Mouse (Mus musculus) forebrain, embryonic 14.5 days (tissue): ENCODE measurements around the gene Pabpn1l. TPM values are rescaled to one million over a fixed set of nuclear protein-coding genes. Genes with fewer than 3 reads are reported as not detected.
A peak's percentile ranks its signal among the peaks of the same experiment; 100 is the strongest.

ENCODE experiments used
- ATAC-seq: fragments of 200-750 bp; cut with Nextera tagmentation; 2 replicates; pipeline ENCODE4 v1.8.0; 2017; ENCODE audit warnings: mild to moderate bottlenecking, moderate library complexity
- DNase-seq: peaks from one replicate; pipeline ENCODE4 v3.0.0-alpha.2; 2015; ENCODE audit warnings: low spot score
- H3K27ac ChIP-seq: fragments of 300-500 bp; sonication (generic); 2 replicates; pipeline ENCODE4 v1.5.1; 2014; ENCODE audit warnings: low read depth, mild to moderate bottlenecking, control low read depth, low read length, moderate library complexity
- H3K27me3 ChIP-seq: fragments of 300-500 bp; sonication (generic); replicated peaks from 2 replicates; pipeline ENCODE4 v1.6.1; 2014; ENCODE audit warnings: low read length, control low read depth, mixed read lengths; ENCODE audit not compliant: control insufficient read depth, insufficient read depth
- H3K36me3 ChIP-seq: fragments of 300-500 bp; sonication (generic); 2 replicates; pipeline ENCODE4 v1.6.1; 2014; ENCODE audit warnings: low read length, control low read depth; ENCODE audit not compliant: control insufficient read depth, insufficient read depth
- H3K4me1 ChIP-seq: fragments of 300-500 bp; sonication (generic); 2 replicates; pipeline ENCODE4 v1.6.1; 2014; ENCODE audit warnings: antibody characterized with exemption, low read length, control low read depth; ENCODE audit not compliant: control insufficient read depth, insufficient read depth
- H3K4me2 ChIP-seq: fragments of 300-500 bp; sonication (generic); 2 replicates; pipeline ENCODE4 v1.6.1; 2014; ENCODE audit warnings: mild to moderate bottlenecking, control low read depth, low read length
- H3K4me3 ChIP-seq: fragments of 300-500 bp; sonication (generic); 2 replicates; pipeline ENCODE4 v1.5.1; 2014; ENCODE audit warnings: low read depth, low read length, control low read depth
- H3K9ac ChIP-seq: fragments of 300-500 bp; sonication (generic); 2 replicates; pipeline ENCODE4 v1.6.1; 2014; ENCODE audit warnings: mild to moderate bottlenecking, low read length, control low read depth, moderate library complexity
- H3K9me3 ChIP-seq: fragments of 300-500 bp; sonication (generic); replicated peaks from 2 replicates; pipeline ENCODE4 v1.6.1; 2016; ENCODE audit warnings: low read length, control low read depth, mixed read lengths; ENCODE audit not compliant: control insufficient read depth
- WGBS: fragments of 180-500 bp; shearing (Covaris S2); extraction: QIAGEN DNeasy Blood & Tissue Kit; methylation state at CpG from one replicate; pipeline ENCODE4 v1.1.7; 2014; 5-methylcytosine and 5-hydroxymethylcytosine counted together
- polyA plus RNA-seq: library from polyadenylated mRNA; unstranded; fragments of >200 nt; fragmentation: Nextera tagmentation; extraction: Ambion mirVana; gene quantifications from 2 replicates; pipeline ENCODE4 v1.2.1, GENCODE M21; 2014

Pabpn1l gene
- polyA plus RNA-seq, 1 experiment from 2014 or later = not detected

- Histone ChIP-seq H3K9me3 (no peaks in the 10 kb centered on the region), H3K27me3 (no peaks in the 10 kb centered on the region; the same call in 1 of the 2 replicates), H3K4me2 (no peak overlapping the region), H3K27ac (peak overlapping the region; percentile 69), H3K4me3 (no peak overlapping the region), H3K36me3 (no peaks in the 10 kb centered on the region), H3K9ac (no peak overlapping the region), H3K4me1 (peaks cover 44% of the 10 kb centered on the region)
- ATAC-seq (peak; percentile 57), DNase-seq (no peak)
- 42% methylated on average over 8 of the region's 8 CpGs for WGBS
Measured at GRCm38 (mm10) chr8:122665221-122665620, 42.7 kb upstream of the Pabpn1l start.

DNA sequence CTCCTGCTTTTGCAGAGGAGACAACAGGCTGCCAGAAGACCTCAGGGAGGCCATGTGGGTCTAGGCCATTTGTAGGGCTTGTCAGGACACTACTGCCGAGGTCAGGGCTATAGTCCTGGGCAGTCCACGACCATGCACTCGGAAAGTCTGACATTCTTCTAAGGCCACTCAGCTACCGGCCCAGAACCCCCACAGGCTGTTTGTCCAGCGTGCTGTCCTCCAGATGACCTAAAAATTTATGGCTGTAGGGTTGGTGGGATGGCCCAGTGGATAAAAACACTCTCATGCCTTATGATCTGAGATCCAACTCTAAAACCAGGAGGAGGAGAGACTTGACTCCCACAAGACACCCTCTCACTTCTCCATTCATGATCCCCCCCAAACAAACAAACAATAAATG lies 41.1 kb upstream of the Pabpn1l start:
- no peak for DNase-seq
- no peak overlapping the region for H3K4me2 ChIP-seq
- WGBS = 84% methylated on average over 5 of the region's 5 CpGs
- no peaks in the 10 kb centered on the region for H3K9me3 ChIP-seq
- no peaks in the 10 kb centered on the region for H3K36me3 ChIP-seq
- H3K4me3 ChIP-seq = no peak overlapping the region
- no peak overlapping the region for H3K27ac ChIP-seq
- H3K4me1 ChIP-seq = peaks cover 39% of the 10 kb centered on the region
- H3K9ac ChIP-seq = no peak overlapping the region
- H3K27me3 ChIP-seq = no peaks in the 10 kb centered on the region
- ATAC-seq = no peak

GRCm38 (mm10) chr8:122663106-122663505 lies 40.6 kb upstream of the Pabpn1l start:
- Histone ChIP-seq H3K9me3 (no peaks in the 10 kb centered on the region), H3K27ac (no peak overlapping the region), H3K4me3 (no peak overlapping the region), H3K9ac (no peak overlapping the region), H3K36me3 (no peaks in the 10 kb centered on the region), H3K4me2 (no peak overlapping the region), H3K27me3 (no peaks in the 10 kb centered on the region), H3K4me1 (peaks cover 39% of the 10 kb centered on the region)
- DNase-seq = no peak
- ATAC-seq = no peak
- 66% methylated on average over 3 of the region's 3 CpGs for WGBS

GRCm38 (mm10) chr8:122661894-122662293 lies 39.4 kb upstream of the Pabpn1l start:
- H3K36me3 ChIP-seq = no peaks in the 10 kb centered on the region
- no peaks in the 10 kb centered on the region for H3K27me3 ChIP-seq
- H3K4me1 ChIP-seq = peaks cover 33% of the 10 kb centered on the region
- no peak for DNase-seq
- H3K4me2 ChIP-seq = no peak overlapping the region
- 87% methylated on average over 2 of the region's 2 CpGs for WGBS
- H3K4me3 ChIP-seq = no peak overlapping the region
- H3K9me3 ChIP-seq = no peaks in the 10 kb centered on the region
- no peak overlapping the region for H3K27ac ChIP-seq
- H3K9ac ChIP-seq = no peak overlapping the region
- no peak for ATAC-seq

- no peaks in the 10 kb centered on the region for H3K9me3 ChIP-seq
- no peaks in the 10 kb centered on the region for H3K36me3 ChIP-seq
- no peak overlapping the region for H3K9ac ChIP-seq
- H3K4me2 ChIP-seq = no peak overlapping the region
- ATAC-seq (peak; percentile 24; the same call in 1 of the 2 replicates), DNase-seq (peak; percentile 61)
- no peaks in the 10 kb centered on the region for H3K27me3 ChIP-seq
- WGBS = 47% methylated on average over 7 of the region's 7 CpGs
- H3K4me1 ChIP-seq = peaks cover 26% of the 10 kb centered on the region
- no peak overlapping the region for H3K27ac ChIP-seq
- H3K4me3 ChIP-seq = no peak overlapping the region
Measured at GRCm38 (mm10) chr8:122661138-122661537, 38.6 kb upstream of the Pabpn1l start.

- no peaks in the 10 kb centered on the region for H3K27me3 ChIP-seq
- H3K27ac ChIP-seq = no peak overlapping the region
- ATAC-seq (no peak), DNase-seq (no peak)
- no peaks in the 10 kb centered on the region for H3K9me3 ChIP-seq
- H3K4me3 ChIP-seq = no peak overlapping the region
- no peak overlapping the region for H3K9ac ChIP-seq
- H3K4me2 ChIP-seq = no peak overlapping the region
- peaks cover 17% of the 10 kb centered on the region for H3K4me1 ChIP-seq
- H3K36me3 ChIP-seq = no peaks in the 10 kb centered on the region
- 75% methylated on average over 2 of the region's 2 CpGs for WGBS
Measured at GRCm38 (mm10) chr8:122660022-122660421, 37.5 kb upstream of the Pabpn1l start.

GRCm38 (mm10) chr8:122658807-122659160 lies 36.2 kb upstream of the Pabpn1l start:
- ATAC-seq (no peak), DNase-seq (no peak)
- Histone ChIP-seq H3K9me3 (no peaks in the 10 kb centered on the region), H3K4me2 (no peak overlapping the region), H3K9ac (no peak overlapping the region), H3K36me3 (no peaks in the 10 kb centered on the region), H3K27ac (no peak overlapping the region), H3K4me3 (no peak overlapping the region), H3K4me1 (peaks cover 9% of the 10 kb centered on the region; the same call in 1 of the 2 replicates), H3K27me3 (no peaks in the 10 kb centered on the region)
- WGBS = 81% methylated on average over 9 of the region's 9 CpGs

DNA sequence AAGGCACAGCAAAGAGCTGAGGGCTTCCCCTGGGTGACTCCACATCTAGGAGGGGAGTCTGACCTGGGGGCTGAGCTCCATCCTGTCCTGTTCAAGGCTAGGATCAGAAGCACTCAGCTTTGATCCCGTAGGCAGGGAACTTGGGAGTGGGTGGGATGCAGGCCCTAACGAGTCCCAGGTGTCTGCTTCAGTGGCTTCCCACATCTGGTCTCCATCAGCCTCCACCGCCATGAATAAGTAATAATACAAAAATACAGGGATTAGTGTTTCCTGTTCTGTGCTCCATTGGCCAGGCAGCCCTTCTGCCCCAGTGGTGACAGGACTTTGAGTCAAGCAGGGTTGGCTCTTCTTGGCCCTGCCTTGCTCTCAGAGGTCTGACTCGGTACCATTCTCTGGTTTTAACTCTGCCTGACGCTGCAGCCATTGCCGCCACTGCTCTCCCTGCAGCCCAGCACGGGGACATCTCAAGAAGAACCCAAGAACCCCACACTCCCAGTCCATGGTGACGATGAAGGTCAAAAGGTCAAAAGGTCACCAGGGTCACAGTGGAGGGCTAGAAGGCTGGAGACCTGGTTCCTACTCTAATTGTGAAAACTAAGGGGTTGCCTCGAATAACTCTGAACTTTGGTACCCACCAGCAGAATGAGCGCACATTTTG lies 35.7 kb upstream of the Pabpn1l start:
- no peak for DNase-seq
- WGBS = 80% methylated on average over 10 of the region's 10 CpGs

DNA sequence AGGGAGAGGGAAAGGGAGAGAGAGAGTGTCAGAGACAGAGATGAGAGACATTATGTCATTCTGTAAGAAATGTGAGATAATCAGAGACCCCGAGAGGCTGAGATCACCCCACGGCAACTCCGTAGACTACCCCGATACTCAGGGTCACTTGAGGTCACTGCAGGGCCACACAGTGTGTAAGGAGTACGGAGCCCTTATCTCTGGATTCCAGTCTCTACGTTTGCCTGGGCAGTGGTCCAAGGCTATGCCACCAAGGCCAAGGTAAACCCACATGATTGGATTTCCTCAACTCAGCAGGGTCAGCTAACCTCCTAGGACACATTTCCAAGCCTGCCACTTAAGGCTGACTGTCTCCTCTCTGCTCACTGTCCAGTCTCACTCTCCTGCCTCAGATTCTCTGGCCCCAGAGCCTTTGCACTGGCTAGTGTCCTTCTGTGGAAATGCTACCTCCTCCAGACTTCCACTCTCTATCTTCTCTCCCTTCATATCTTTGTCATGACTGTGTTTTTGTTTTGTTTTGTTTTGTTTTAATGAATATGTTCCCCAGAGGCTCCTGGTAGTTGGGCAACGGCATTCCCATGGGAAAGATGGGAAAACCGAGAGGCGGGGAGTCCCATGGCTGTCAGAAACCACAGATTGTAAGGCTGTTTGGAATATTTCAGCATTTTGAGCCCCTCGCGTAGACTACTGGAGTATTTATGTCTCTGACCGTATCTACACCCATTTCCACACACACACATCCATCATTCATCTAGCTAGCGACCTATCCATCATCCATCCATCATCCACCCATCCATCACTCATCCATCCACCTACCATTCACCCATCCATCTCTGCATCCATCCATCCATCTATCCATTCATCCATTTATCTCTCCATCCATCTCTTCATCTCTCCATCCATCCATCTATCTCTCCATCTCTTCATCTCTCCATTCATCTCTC lies 33.8 kb upstream of the Pabpn1l start:
- ATAC-seq (no peak), DNase-seq (no peak)
- H3K9ac ChIP-seq = no peak overlapping the region
- no peak overlapping the region for H3K4me3 ChIP-seq
- H3K27me3 ChIP-seq = no peaks in the 10 kb centered on the region
- no peak overlapping the region for H3K27ac ChIP-seq
- no peaks in the 10 kb centered on the region for H3K9me3 ChIP-seq
- H3K4me1 ChIP-seq = peaks cover 9% of the 10 kb centered on the region
- H3K4me2 ChIP-seq = no peak overlapping the region
- H3K36me3 ChIP-seq = no peaks in the 10 kb centered on the region
- WGBS = 84% methylated on average over 13 of the region's 13 CpGs

More for the DNA sequence above, 35.7 kb upstream of the Pabpn1l start:
- Histone ChIP-seq H3K4me2 (no peak overlapping the region), H3K36me3 (no peaks in the 10 kb centered on the region), H3K9ac (no peak overlapping the region), H3K4me3 (no peak overlapping the region), H3K27me3 (no peaks in the 10 kb centered on the region), H3K4me1 (peaks cover 9% of the 10 kb centered on the region; the same call in 1 of the 2 replicates), H3K27ac (no peak overlapping the region), H3K9me3 (no peaks in the 10 kb centered on the region)
- no peak for ATAC-seq
